Mouse (Mus musculus) CH12.LX (cell line): ENCODE measurements at regions not wholly inside any gene's neighbourhood (a gene's known extent, or its start where the extent isn't known, plus 50 kb on each side); places are given as distances from the start of the nearest gene placed in this dataset.

Experiments
- DNase-seq: peaks from one replicate; pipeline ENCODE4 v3.0.0-alpha.2; 2013; ENCODE audit errors: extremely low read depth
- H3K27ac ChIP-seq: 2 replicates; pipeline ENCODE4 v1.5.1; 2012; ENCODE audit warnings: low read depth, mild to moderate bottlenecking, control low read depth, moderate library complexity; ENCODE audit not compliant: insufficient read depth
- H3K27me3 ChIP-seq: replicated peaks from 2 replicates; pipeline ENCODE3; 2012; ENCODE audit warnings: inconsistent platforms
- H3K36me3 ChIP-seq, 2 experiments: replicated peaks in 1 of 2; 2 replicates each; pipeline versions ENCODE3 to v1.6.1; 2012; ENCODE audit warnings: inconsistent platforms in 1 of 2, low read length in 1 of 2, mild to moderate bottlenecking in 1 of 2, mixed read lengths in 1 of 2, moderate library complexity in 1 of 2; ENCODE audit not compliant: control insufficient read depth in 1 of 2, insufficient read depth in 1 of 2
- H3K4me1 ChIP-seq, 2 experiments: 2 replicates each; pipeline ENCODE4 v1.6.1; 2012; ENCODE audit warnings: inconsistent platforms in 1 of 2, moderate library complexity in 1 of 2; ENCODE audit not compliant: insufficient read depth in 2 of 2, control insufficient read depth in 1 of 2
- H3K4me2 ChIP-seq: 2 replicates; pipeline ENCODE4 v1.6.1; 2012; ENCODE audit warnings: low read depth, mild to moderate bottlenecking, control low read depth; ENCODE audit not compliant: poor library complexity, insufficient read depth, severe bottlenecking
- H3K4me3 ChIP-seq, 3 experiments: fragments of 150-350 bp in 1 of 3; sonication (generic) in 1 of 3; replicated peaks in 1 of 3; 2 replicates each; pipeline versions ENCODE3 to v1.5.1; 2011 to 2012; ENCODE audit warnings: low read depth in 2 of 3, low read length in 2 of 3, mild to moderate bottlenecking in 2 of 3, moderate library complexity in 2 of 3, control low read depth in 1 of 3, improper control_type of control experiment in 1 of 3, inconsistent platforms in 1 of 3, mixed read lengths in 1 of 3; ENCODE audit not compliant: poor library complexity in 1 of 3
- H3K79me2 ChIP-seq: replicated peaks from 2 replicates; pipeline ENCODE4 v1.6.1; 2012; ENCODE audit warnings: mild to moderate bottlenecking, moderate library complexity; ENCODE audit not compliant: control insufficient read depth, poor library complexity, insufficient read depth, severe bottlenecking; ENCODE audit errors: extremely low read depth
- H3K9ac ChIP-seq: 2 replicates; pipeline ENCODE4 v1.6.1; 2012; ENCODE audit warnings: low read depth, mild to moderate bottlenecking, control low read depth, moderate library complexity; ENCODE audit not compliant: insufficient read depth
- H3K9me3 ChIP-seq: replicated peaks from 2 replicates; pipeline ENCODE3; 2012; ENCODE audit warnings: low read length, inconsistent platforms, mixed read lengths
- CHD1 ChIP-seq: IDR thresholded peaks from 2 replicates; pipeline ENCODE4 v1.6.1; 2012; ENCODE audit warnings: low read depth, low read length, improper control_type of control experiment, inconsistent platforms
- E2F4 ChIP-seq: IDR thresholded peaks from 2 replicates; pipeline ENCODE4 v1.6.1; 2011; ENCODE audit warnings: low read depth, low read length, improper control_type of control experiment; ENCODE audit not compliant: insufficient replicate concordance
- ELF1 ChIP-seq: IDR thresholded peaks from 2 replicates; pipeline ENCODE4 v1.6.1; 2014; ENCODE audit warnings: low read depth, mild to moderate bottlenecking, inconsistent platforms, low read length, improper control_type of control experiment
- HCFC1 ChIP-seq: IDR thresholded peaks from 2 replicates; pipeline ENCODE4 v1.6.1; 2012; ENCODE audit warnings: low read depth, mild to moderate bottlenecking, inconsistent platforms, low read length, improper control_type of control experiment
- IRF4 ChIP-seq: IDR thresholded peaks from 2 replicates; pipeline ENCODE4 v1.6.1; 2014; ENCODE audit warnings: low read depth, mild to moderate bottlenecking, inconsistent platforms, low read length, improper control_type of control experiment
- JUN ChIP-seq: IDR thresholded peaks from 2 replicates; pipeline ENCODE4 v1.6.1; 2011; ENCODE audit warnings: low read depth, mild to moderate bottlenecking, low read length, improper control_type of control experiment, moderate library complexity; ENCODE audit not compliant: insufficient read depth
- JUND ChIP-seq: conservative IDR thresholded peaks from 2 replicates; pipeline ENCODE4 v1.6.1; 2011; ENCODE audit warnings: low read depth, low read length, improper control_type of control experiment
- KAT2A ChIP-seq: IDR thresholded peaks from 2 replicates; pipeline ENCODE4 v1.6.1; 2012; ENCODE audit warnings: low read length, improper control_type of control experiment, inconsistent platforms; ENCODE audit not compliant: insufficient replicate concordance
- MAFK ChIP-seq: IDR thresholded peaks from 2 replicates; pipeline ENCODE4 v1.6.1; 2011; ENCODE audit warnings: low read length, improper control_type of control experiment; ENCODE audit not compliant: insufficient replicate concordance
- MAZ ChIP-seq: IDR thresholded peaks from 2 replicates; pipeline ENCODE4 v1.6.1; 2012; ENCODE audit warnings: low read depth, mild to moderate bottlenecking, inconsistent platforms, low read length, improper control_type of control experiment, moderate library complexity
- MEF2A ChIP-seq: IDR thresholded peaks from 2 replicates; pipeline ENCODE4 v1.6.1; 2014; ENCODE audit warnings: low read depth, mild to moderate bottlenecking, inconsistent platforms, low read length, improper control_type of control experiment, borderline replicate concordance
- MXI1 ChIP-seq: IDR thresholded peaks from 2 replicates; pipeline ENCODE4 v1.6.1; 2011; ENCODE audit warnings: mild to moderate bottlenecking, low read depth, low read length, improper control_type of control experiment
- NRF1 ChIP-seq: IDR thresholded peaks from 2 replicates; pipeline ENCODE4 v1.6.1; 2014; ENCODE audit warnings: low read depth, mild to moderate bottlenecking, inconsistent platforms, low read length, improper control_type of control experiment, moderate library complexity
- RAD21 ChIP-seq: IDR thresholded peaks from 2 replicates; pipeline ENCODE4 v1.6.1; 2011; ENCODE audit warnings: low read depth, mild to moderate bottlenecking, low read length, improper control_type of control experiment, moderate library complexity
- RCOR1 ChIP-seq: conservative IDR thresholded peaks from 2 replicates; pipeline ENCODE4 v1.6.1; 2012; ENCODE audit warnings: low read depth, mild to moderate bottlenecking, inconsistent platforms, low read length, improper control_type of control experiment
- TBP ChIP-seq: conservative IDR thresholded peaks from 2 replicates; pipeline ENCODE4 v1.6.1; 2011; ENCODE audit warnings: low read depth, low read length, improper control_type of control experiment
- TCF12 ChIP-seq: IDR thresholded peaks from 2 replicates; pipeline ENCODE4 v1.6.1; 2014; ENCODE audit warnings: low read depth, mild to moderate bottlenecking, inconsistent platforms, low read length, improper control_type of control experiment
- UBTF ChIP-seq: IDR thresholded peaks from 2 replicates; pipeline ENCODE4 v1.6.1; 2012; ENCODE audit warnings: low read depth, mild to moderate bottlenecking, inconsistent platforms, low read length, improper control_type of control experiment, moderate library complexity
- USF2 ChIP-seq: conservative IDR thresholded peaks from 2 replicates; pipeline ENCODE4 v1.6.1; 2011; ENCODE audit warnings: low read depth, low read length, improper control_type of control experiment
- ZKSCAN1 ChIP-seq: IDR thresholded peaks from 2 replicates; pipeline ENCODE4 v1.6.1; 2012; ENCODE audit warnings: low read depth, inconsistent platforms, low read length, improper control_type of control experiment, borderline replicate concordance
- dilution Hi-C: fragments of 300-500 bp; cut with MboI; formaldehyde crosslinking; loops from 2 replicates; pipeline ENCODE4 v1.14.3; 2020; ENCODE audit warnings: low sequenced_read_pairs; ENCODE audit not compliant: extremely low pct_unique_long_range_greater_than_20kb, extremely low pct_ligation_motif_present
- in situ Hi-C: fragments of 300-500 bp; cut with MboI; formaldehyde crosslinking; loops from 3 replicates; pipeline ENCODE4 v1.14.3; 2019; ENCODE audit warnings: low sequenced_read_pairs, low pct_ligation_motif_present, low pct_unique_long_range_greater_than_20kb, mixed read lengths

- dilution Hi-C loops (no loop called here), in situ Hi-C loops (no loop called here)
- TF ChIP-seq ELF1 = no peak
- TF ChIP-seq KAT2A = no peak
- no peak for TF ChIP-seq TBP
These were observed 94.9 kb downstream of the Klf6 start for GRCm38 (mm10) chr13:5956145-5956544.

GRCm38 (mm10) chr13:5962947-5963346 is 101.7 kb downstream of the Klf6 start:
- no peak overlapping the region for H3K4me3 ChIP-seq
- no peak overlapping the region for H3K4me2 ChIP-seq
- no peak for TF ChIP-seq UBTF
- TF ChIP-seq TBP = no peak
- no peak for TF ChIP-seq USF2
- no peak for TF ChIP-seq MAFK
- TF ChIP-seq JUND = no peak
- TF ChIP-seq ZKSCAN1 = no peak
- TF ChIP-seq MEF2A = no peak
- TF ChIP-seq NRF1 = no peak
- TF ChIP-seq RCOR1 = no peak
- TF ChIP-seq JUN = no peak
- no peak for TF ChIP-seq MXI1
- no peak for TF ChIP-seq TCF12
- TF ChIP-seq HCFC1 = no peak
- no peak for TF ChIP-seq MAZ
- no peak for TF ChIP-seq E2F4
- no peak for TF ChIP-seq CHD1
- TF ChIP-seq RAD21 = no peak
- TF ChIP-seq IRF4 = no peak
- H3K27me3 ChIP-seq = no peaks in the 10 kb centered on the region
- dilution Hi-C loops = no loop called here
- in situ Hi-C loops = no loop called here
- H3K36me3 ChIP-seq = no peaks in the 10 kb centered on the region
- H3K79me2 ChIP-seq = no peaks in the 10 kb centered on the region
- no peaks in the 10 kb centered on the region for H3K4me1 ChIP-seq
- H3K9me3 ChIP-seq = no peaks in the 10 kb centered on the region
- no peak for DNase-seq
- no peak overlapping the region for H3K27ac ChIP-seq
- no peak overlapping the region for H3K9ac ChIP-seq

More at GRCm38 (mm10) chr13:5956145-5956544, 94.9 kb downstream of the Klf6 start:
- no peak for DNase-seq
- H3K9ac ChIP-seq = no peak overlapping the region
- no peak overlapping the region for H3K4me2 ChIP-seq
- no peaks in the 10 kb centered on the region for H3K36me3 ChIP-seq
- H3K4me1 ChIP-seq = no peaks in the 10 kb centered on the region; a peak in 1 of 4 replicates
- no peaks in the 10 kb centered on the region for H3K9me3 ChIP-seq
- H3K79me2 ChIP-seq = no peaks in the 10 kb centered on the region
- H3K27ac ChIP-seq = no peak overlapping the region
- H3K27me3 ChIP-seq = no peaks in the 10 kb centered on the region
- H3K4me3 ChIP-seq = no peak overlapping the region
